Mouse (Mus musculus) adrenal gland, postnatal 10 days (tissue): ENCODE results near the gene H2-Eb1. TPM values are rescaled to one million over a fixed set of nuclear protein-coding genes. Genes with fewer than 3 reads are reported as not detected.

Experiments used
- DNase-seq: peaks from one replicate; pipeline ENCODE4 v3.0.0; 2021; ENCODE audit warnings: mixed read lengths
- long read RNA-seq, 2 experiments: library from polyadenylated mRNA; stranded (forward); transcript quantifications; one replicate each; pipeline ENCODE4 v2.0.0; 2021
- total RNA-seq, 2 experiments: library from RNA; stranded (reverse); gene quantifications; 2 replicates each; pipeline ENCODE4 v1.2.3; 2021

The H2-Eb1 gene
- 10 to 100 TPM; 33.3 to 37.7 TPM for total RNA-seq
- long read RNA-seq, experiment 1, transcript H2-Eb1-203 (6 exons, 1,669 nt) = major isoform, 23 of 31 reads
- long read RNA-seq, experiment 1, partial matches to known transcripts = 2 of 31 reads
- long read RNA-seq, experiment 1, other reads (novel, unspliced or antisense) = 3 of 31 reads
- long read RNA-seq, experiment 2, transcript H2-Eb1-203 (6 exons, 1,669 nt) = major isoform, 12 of 13 reads
- long read RNA-seq, experiment 2, partial matches to known transcripts = 0 of 13 reads
- long read RNA-seq, experiment 2, other reads (novel, unspliced or antisense) = 1 of 13 reads

DNA sequence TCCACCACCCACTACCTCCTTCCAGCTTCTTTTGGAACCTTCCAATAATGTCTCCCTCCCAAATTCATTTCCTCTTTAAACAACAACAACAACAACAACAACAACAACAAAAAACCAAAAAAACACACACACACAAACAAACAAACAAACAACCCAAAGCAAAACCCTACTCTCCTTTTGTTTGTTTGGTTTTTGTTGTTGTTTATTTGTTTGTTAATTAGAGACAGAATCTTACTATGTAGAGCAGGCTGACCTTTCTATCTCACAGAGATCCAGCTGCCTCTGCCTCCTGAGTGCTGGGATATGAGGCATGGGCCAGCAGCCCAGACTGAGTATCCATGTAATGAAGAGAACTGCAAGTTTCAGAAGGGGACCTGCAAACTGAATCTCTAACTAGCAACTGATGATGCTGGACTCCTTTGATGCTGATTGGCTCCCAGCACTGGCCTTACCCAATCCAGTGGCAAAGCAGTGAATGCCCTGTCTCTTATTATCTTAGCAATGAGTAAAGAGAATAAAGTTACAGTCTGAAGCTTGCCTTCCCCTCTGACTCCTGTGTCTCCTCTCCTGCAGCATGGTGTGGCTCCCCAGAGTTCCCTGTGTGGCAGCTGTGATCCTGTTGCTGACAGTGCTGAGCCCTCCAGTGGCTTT, at the start of gene H2-Eb1:
Gene H2-Eb1 (plus strand): TSS at position 488 of the 651 bp plus-strand sequence.
- peak; percentile 89 for DNase-seq

DNA sequence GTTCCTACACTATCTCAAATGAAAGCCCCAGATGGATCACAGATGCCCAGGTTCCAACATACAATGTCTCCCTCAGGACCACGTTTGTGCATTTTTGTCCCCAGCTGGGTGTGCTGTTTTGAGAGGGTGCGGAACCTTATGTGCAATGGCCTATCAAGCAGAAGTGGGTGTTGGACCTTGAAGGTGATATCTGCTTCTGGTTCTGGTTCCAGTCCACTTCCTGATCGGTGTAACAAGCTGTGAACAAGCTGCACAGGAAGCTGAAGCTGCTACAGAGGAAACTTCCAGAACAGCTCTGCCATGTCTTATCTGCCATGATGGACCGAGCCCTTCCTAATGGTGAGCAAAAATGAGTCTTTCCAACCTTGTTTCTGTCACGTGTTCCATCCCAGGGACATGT, 49.2 kb upstream of the H2-Eb1 start:
- DNase-seq = no peak

DNA sequence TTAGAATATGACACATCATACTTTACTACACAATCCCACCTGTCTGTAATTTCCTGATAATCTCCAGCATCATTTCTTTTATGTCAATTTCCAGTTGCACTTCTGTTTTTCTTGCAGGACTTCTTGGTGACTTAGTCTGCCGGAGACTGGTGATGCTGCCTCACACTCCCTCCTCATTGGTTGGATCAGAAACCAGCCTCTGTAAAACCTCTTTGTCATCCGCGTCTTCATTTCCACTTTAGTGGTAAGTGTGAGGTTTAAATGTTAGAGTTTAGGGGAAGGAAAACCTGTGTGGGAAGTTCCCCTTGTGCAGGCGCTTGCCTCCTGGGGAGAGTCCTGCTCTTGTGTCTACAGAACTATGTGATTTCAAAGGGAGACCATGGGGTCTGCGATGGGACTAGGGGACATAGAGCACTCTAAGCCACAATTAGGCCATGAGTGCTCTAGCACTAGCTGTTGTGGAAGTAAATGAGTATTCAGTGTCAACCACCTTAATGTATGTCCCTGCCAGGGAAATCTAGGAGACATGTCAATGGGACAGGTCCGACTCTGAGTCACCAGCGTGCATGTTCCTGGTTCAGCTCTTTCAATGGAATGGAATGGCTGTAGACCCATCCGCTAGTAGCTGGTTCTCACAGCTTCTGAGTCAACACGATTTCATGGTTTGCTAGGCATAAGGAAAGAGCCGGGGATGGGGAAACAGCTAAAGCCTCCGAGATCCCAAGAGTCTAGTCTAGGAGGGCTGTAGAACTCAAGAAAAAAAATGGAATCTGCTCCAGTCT, 47.9 kb upstream of the H2-Eb1 start, which contains the start of gene H2-Ab1:
Gene H2-Ab1 (plus strand): TSS at position 96 of the 782 bp plus-strand sequence.
- DNase-seq = peak; percentile 88

DNA sequence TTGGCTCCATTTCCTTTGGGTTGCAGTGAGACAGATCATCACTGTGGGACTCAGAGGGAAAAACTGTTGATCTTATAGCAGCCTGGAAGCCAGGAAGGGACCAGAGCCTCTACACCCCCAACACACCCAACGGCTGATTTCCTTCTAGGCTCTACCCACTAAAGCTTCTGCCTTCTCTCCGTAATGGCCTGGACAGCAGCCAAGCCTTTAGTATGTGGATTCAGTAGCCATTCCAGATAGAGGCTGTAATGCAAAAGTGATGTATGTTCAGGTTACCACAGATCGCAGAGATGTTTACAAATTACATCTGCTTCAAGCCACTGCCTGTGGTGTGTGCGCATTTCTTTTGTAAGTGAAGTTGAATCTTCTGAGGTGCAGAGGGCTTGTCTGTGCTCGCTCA, 45.1 kb upstream of the H2-Eb1 start:
- no peak for DNase-seq

DNA sequence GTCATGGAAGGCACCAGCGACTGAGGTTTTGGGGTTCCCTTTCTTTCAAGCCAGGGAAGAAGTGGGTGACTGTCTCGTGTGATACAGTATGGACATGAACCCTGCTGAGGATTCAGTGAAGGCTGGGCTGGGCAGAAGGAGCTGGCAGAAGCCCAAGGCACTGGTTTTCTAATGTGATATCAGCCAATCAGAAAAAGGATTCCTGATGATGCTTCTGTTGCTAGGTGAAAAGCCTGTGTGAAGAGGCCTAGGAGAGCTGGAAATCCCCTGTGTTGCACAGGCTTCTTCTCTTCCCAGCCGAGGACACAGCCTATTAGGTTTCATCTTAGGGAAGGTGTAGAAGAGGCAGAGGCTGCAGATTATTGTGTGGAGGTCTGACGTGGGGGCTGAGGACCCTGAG, 44.2 kb upstream of the H2-Eb1 start:
- DNase-seq = peak; percentile 72

DNA sequence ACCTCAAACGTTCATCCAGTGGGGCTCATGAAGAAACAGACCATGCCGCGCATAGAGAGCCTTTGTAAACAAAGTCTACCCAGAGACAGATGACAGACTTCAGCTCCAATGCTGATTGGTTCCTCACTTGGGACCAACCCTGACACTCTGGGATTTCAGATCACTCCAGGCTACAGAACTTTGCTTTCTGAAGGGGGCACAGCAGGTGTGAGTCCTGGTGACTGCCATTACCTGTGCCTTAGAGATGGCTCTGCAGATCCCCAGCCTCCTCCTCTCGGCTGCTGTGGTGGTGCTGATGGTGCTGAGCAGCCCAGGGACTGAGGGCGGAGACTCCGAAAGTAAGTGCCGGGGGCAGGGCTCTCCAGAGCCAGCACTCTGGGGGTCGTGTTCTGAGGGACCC, 42.6 kb upstream of the H2-Eb1 start:
- DNase-seq = peak; percentile 79

DNA sequence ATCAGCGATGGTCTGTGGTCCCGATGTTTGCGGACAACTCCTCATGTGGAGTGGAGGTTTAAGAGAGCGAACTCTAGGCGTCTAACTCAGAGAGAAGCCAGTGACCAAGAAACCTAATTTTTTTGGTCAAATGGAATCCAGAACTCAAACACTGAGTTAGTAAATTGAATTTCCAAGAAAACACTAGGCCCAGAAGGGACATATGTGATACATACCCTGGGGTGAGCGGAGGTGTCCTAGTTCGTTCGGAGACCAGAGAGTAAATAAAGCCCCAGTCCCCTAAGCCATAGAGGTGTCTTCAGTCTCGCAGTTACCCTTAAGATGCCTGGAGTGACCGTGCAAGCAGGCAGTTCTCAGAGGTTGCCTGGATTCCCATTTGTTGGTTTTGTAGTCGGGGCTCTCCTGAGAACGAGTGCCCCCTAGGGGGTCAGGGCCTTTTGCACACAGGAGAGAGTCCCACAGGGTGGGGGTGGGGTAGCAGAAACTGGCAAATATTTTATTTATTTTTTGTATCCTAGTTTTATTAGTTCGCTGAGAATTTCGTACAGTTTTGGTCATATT, 41.8 kb upstream of the H2-Eb1 start:
- no peak for DNase-seq

DNA sequence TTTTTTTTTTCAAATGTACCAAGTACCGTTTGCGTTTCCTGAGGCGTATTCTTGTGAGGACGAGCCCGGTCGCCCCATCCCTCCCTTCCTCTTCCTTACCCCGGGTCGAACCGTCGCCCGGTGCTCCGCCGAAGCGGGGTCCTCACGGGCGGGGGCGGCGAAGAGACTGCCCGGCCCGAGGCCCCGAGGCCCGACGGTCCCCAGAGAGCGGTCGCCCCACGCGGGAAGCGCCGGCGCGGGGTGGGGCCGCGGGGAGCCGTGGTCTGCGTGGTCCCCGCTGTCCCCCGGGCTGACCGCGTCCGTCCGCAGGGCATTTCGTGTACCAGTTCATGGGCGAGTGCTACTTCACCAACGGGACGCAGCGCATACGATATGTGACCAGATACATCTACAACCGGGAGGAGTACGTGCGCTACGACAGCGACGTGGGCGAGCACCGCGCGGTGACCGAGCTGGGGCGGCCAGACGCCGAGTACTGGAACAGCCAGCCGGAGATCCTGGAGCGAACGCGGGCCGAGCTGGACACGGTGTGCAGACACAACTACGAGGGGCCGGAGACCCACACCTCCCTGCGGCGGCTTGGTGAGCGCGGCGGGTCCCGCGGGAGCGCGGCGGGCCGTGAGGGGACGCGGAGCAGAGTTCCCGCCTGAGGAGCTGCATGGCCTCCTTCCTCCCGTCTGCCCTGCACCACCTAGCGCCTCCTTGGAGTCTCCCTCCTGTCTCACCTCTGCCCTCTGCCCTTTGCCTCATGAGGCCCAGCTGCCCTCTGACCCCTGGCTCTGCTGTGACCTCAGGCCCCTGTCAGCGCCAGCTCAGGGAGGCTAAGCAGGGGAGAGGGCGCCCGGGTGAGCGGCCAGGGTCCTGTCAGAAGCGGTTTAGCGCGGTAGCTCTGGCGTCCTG, 41.0 kb upstream of the H2-Eb1 start:
- peak; percentile 23 for DNase-seq

DNA sequence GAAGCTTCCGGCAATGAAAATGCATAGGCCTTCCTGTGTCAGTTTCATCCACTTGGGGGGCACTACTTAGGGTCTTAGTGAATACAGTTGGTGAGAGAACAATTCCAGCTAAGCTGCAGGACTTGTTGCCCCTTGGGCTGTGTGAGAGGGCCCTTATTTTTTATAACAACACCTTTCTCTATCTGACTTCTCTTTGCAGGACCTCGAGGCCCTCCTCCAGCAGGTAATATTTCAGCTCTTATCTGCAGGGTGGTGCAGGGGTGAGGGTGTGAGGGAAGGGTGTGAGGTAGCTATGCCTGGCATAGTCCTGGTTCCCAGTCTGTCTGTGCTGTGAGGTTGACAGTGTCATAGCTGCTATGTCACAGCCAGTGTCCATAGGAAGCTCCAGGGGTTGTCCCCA, 37.4 kb upstream of the H2-Eb1 start:
- no peak for DNase-seq

DNA sequence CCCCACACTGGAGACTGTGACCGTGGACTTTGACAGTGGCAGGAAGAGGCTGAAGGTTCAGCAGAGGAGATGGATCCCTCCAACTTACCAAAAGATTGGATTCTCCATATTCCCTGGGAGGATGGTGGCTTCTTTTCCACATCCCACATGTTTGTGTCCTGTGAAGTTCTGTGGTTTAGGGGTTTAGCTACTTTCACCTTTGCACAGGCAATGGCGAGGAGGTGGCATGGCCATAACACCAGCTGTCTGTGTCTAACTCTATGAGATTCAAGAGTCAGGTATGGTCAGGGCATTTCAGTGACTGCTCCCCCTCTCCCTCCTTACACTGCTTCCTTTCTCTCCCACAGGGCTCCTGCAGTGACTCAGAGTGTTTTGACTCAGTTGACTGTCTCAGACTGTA, 36.9 kb upstream of the H2-Eb1 start:
- no peak for DNase-seq

DNA sequence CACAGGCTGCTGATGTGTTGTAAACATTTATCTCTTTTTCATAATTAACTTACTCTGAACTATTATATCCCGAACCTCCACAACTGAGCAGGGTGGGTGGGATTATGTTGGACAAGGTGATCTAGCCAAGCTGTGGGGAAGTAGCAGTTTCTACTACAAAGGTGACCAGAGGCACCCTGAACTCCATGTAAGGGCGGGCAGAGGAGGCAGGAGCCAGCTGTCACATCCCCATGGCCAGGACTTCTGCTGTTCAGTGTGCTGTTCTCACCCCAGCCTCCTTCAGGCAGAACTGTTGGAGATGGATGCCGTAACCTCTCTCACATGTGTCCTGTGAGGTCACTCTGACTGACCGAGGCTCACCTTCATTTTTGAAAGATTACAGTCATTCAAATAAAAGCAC, 35.9 kb upstream of the H2-Eb1 start:
- no peak for DNase-seq

DNA sequence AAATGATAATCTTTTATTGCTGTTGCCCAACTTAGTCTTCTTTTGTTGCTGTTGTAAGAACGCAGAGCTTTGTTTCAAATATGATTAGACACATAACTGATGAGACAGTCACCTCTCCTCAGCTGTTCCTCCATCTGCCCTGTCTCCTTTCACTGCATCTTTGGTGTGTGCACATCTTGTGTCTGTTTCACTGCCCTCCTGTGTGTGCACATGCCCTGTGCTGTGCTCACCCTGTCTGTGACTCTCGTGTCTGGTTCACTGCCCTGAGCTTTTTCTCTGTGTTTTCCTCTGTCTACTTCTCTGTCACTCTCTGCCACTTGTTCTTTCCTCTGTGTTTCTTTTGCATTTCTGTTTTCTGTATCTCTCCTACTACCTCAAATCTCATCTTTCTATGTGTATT, 35.4 kb upstream of the H2-Eb1 start:
- DNase-seq = no peak

DNA sequence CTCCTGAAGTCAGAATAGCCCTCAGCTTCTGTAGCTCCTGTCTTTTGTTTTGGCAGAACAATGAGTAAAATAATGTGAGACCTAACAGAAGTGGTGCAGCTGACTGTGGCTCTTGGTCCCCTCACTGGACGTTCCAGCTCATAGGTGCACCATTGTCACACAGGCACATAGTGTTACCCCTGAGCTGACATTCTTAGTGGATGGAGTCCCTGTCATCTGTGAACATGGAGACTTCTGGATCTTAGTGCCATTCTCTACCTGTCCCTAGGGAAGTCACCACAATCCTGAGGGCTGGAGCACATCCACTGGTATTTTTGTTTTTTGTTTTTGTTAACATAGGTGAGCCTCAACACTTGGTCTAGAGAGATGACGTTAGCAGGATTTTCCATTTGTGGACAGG, 34.7 kb upstream of the H2-Eb1 start:
- DNase-seq = no peak

DNA sequence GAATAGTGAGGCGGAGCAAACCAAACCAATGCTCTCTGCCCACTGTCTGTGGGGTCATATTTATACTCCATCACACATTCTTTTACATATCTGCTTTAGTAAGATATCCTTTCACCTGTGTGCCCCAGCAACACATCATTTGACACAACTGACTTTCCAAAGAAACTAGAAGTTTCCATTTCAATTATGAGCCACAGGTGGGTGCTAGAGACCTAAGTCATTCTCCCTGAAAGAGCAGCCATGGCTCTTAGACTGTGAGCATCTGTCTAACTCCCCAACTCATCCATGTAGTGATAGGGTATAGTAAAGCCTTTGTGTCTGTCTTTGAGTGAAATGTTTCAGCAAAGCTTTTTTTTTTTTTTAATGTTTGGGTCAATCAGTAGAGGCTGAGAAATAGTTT, 33.6 kb upstream of the H2-Eb1 start:
- DNase-seq = no peak

DNA sequence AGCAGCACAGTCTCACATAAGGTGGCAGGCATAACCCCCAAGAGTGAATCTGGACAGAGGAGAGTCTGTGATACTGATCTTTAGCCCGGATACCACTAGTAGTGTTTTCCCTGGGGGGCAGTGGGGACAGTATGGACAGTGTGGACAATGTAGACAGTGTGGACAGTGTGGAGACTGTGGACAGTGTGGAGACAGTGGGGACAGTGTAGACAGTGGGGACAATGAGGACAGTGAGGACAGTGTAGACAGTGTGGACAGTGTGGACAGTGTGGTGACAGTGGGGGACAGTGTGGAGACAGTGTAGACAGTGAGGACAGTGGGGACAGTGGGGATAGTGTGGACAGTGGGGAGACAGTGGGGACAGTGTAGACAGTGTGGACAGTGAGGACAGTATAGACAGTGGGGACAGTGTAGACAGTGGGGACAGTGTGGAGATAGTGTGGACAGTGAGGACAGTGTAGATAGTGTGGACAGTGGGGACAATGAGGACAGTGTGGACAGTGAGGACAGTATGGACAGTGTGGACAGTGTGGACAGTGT, 25.1 kb upstream of the H2-Eb1 start:
- no peak for DNase-seq

DNA sequence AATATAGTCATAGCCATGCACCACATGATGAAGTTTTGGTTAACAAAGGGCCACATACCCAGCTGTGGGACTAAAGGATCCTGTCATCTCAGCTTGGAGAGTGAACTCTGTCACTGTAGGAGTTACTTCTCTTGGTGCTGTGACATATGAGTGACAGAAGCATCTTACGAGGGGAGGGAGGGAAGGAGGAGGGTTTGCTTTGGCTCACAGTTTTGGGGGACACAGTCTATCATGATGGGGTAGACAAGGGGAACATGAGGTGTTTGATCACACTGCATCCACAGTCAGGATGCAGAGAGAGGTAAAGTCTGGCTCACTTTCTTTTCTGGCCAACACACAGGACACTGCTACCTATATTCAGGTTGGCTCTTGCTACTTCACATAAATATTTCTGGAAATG, 23.8 kb upstream of the H2-Eb1 start:
- DNase-seq = no peak

DNA sequence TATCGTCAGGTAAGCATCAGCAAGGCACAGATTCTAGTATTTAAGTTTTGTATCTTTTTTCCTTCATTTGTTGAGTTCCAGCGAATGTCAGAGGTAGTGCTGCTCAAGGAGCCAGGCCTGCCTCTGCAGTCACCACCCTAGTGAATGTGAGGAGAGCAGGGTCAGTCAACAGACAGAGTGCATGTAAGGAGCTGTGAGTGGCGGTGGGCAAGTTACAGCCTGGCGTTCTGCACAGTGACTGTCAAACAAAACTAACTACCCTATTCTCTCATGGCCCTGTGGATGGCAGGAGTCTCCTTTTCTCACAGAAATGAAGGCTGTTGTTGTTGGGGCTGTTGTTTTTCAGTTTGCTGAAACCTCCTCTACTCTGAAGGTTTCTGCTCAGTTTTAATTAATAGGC, 20.3 kb upstream of the H2-Eb1 start:
- DNase-seq = no peak

DNA sequence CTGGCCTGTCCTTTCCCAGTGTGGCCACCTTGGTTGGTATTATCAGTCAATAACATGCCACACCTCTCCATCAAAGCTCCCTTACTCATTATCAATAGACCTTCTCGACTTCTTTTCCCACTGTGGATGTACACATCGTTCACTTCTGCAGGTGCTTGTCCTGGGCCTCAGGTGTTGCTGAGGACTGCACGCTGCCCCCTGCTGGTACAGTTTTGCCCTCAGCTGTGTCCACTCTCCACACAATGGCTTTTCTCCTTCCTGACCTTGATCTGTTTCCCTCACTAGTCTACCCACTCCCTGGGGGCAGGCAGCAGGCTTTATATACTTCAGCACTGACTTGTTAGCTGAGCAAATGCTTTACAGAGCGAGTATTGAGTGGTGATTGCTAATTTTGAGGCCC, 19.8 kb upstream of the H2-Eb1 start:
- peak; percentile 52 for DNase-seq

DNA sequence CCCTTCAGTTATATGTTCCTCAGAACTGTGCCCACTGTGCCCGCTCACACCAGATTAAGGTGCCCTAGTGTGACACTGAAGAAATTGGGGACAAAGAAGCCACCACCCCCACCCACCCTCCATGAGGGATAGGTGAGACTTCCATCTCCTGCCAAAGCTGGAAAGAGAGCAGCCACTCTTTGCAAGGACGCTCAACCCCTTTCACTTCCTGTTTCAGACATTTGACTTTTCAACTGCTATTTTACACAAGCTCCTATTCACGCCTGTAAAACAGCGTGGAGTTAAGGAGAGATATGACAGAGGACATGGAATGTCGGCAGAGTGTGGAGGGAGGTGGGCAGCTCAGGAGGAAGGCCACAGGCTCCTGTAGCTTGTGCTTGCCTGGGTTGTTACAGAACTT, 19.2 kb upstream of the H2-Eb1 start:
- DNase-seq = no peak

DNA sequence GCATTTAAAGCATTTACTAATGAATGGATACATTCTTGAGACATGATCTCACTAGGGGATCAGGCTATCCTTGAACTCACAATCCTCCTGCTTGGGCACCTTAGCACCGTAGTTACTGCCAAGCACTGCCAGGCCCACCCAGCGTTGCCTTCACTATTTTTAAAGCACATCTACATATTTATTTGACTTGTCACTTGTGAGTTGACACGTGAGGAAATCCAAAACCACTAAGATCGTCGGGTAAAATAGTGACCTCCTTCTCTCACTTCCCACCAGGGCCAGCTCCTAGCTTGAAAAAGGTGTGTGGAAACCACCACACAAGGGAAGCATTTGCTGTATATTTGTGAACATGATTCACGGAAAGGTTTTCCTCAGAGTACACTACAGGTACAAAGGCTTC, 18.7 kb upstream of the H2-Eb1 start:
- no peak for DNase-seq

DNA sequence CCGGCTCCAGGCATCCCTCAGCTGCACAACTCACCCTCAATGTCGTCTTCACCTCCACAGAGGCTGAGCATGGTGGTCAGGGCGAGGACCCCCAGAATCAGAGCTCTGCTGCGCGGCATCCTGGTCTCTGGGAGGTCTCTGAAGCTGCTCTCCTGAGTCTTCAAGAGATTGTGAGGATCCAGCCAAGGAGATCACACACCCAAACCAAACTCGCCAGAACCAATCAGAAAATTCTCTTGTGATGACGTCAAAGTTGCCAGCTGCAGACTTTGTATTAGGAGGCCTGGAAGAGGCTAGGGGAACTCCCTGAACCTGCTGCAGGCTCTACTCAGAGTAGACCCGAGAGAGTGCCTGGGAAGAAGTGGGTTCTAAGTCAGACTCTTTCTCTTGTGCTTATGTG, 18.0 kb upstream of the H2-Eb1 start, which contains the start of gene H2-Aa:
Gene H2-Aa (minus strand): TSS at position 176 of the 400 bp plus-strand sequence.
- peak; percentile 89 for DNase-seq

DNA sequence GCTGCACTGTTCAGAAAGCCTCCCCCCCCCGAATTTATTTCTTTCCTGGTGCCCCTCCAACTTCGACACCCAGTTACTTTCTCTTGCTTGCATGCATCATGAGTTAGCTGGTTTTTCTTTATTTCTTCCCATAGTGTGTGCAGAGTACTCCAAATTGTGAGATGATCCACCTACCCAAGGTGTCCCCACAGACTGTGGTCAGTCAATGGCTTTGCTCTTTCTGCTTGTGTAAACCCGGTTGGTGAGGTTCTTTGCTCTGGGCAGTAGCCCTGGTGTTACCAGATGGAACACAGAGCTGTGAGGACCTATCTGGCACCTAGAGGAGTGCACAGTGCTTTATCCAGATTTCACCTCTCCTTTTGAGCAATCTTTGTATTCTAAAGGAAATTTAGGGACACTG, 17.5 kb upstream of the H2-Eb1 start:
- no peak for DNase-seq
